Mouse (Mus musculus): ENCODE results near the gene Mad1l1. TPM values are rescaled to one million over a fixed set of nuclear protein-coding genes. Genes with fewer than 3 reads are reported as not detected.
A peak's percentile ranks its signal among the peaks of the same experiment; 100 is the strongest.

Mad1l1 gene
- polyA plus RNA-seq, 1 experiment from 2014 or later: 21.0 TPM

GRCm38 (mm10) chr5:140128414-140128981, 192.9 kb downstream of the Mad1l1 start:
- WGBS (ENCODE audit: insufficient replicate concordance): 78% methylated on average over 9 of the region's 9 CpGs
- Histone ChIP-seq H3K27me3 (no peaks in the 10 kb centered on the region), H3K27ac (replicated peaks) (no peak overlapping the region), H3K9me3 (replicated peaks) (no peaks in the 10 kb centered on the region), H3K36me3 (replicated peaks) (no peaks in the 10 kb centered on the region), H3K9ac (no peak overlapping the region), H3K4me2 (no peak overlapping the region), H3K4me3 (replicated peaks) (no peak overlapping the region), H3K4me1 (replicated peaks) (peaks cover 8% of the 10 kb centered on the region)
- ATAC-seq (ENCODE audit: insufficient read depth): no peak

- H3K4me2 ChIP-seq: no peak overlapping the region
- no peak overlapping the region for H3K27ac ChIP-seq (replicated peaks)
- peaks cover 3% of the 10 kb centered on the region for H3K4me1 ChIP-seq (replicated peaks)
- no peak overlapping the region for H3K9ac ChIP-seq
- H3K27me3 ChIP-seq: no peaks in the 10 kb centered on the region
- H3K9me3 ChIP-seq (replicated peaks): no peaks in the 10 kb centered on the region
- H3K36me3 ChIP-seq (replicated peaks): no peaks in the 10 kb centered on the region
- H3K4me3 ChIP-seq (replicated peaks): no peak overlapping the region
- ATAC-seq (ENCODE audit: insufficient read depth): no peak
- WGBS (ENCODE audit: insufficient replicate concordance): 90% methylated on average over 7 of the region's 7 CpGs
Measured at GRCm38 (mm10) chr5:140127981-140128380, 193.4 kb downstream of the Mad1l1 start.

- no peaks in the 10 kb centered on the region for H3K9me3 ChIP-seq (replicated peaks)
- ATAC-seq (ENCODE audit: insufficient read depth): no peak
- H3K27ac ChIP-seq (replicated peaks): no peak overlapping the region
Measured at GRCm38 (mm10) chr5:140124626-140125025, 196.7 kb downstream of the Mad1l1 start.

GRCm38 (mm10) chr5:140123640-140124366, 197.5 kb downstream of the Mad1l1 start:
- no peak overlapping the region for H3K4me3 ChIP-seq (replicated peaks)
- 59% methylated on average over 4 of the region's 4 CpGs for WGBS (ENCODE audit: insufficient replicate concordance)
- no peaks in the 10 kb centered on the region for H3K27me3 ChIP-seq
- ATAC-seq (ENCODE audit: insufficient read depth): no peak
- H3K27ac ChIP-seq (replicated peaks): no peak overlapping the region
- H3K36me3 ChIP-seq (replicated peaks): no peaks in the 10 kb centered on the region
- H3K4me1 ChIP-seq (replicated peaks): no peaks in the 10 kb centered on the region
- no peak overlapping the region for H3K9ac ChIP-seq
- H3K4me2 ChIP-seq: no peak overlapping the region
- H3K9me3 ChIP-seq (replicated peaks): no peaks in the 10 kb centered on the region

More at GRCm38 (mm10) chr5:140124626-140125025, 196.7 kb downstream of the Mad1l1 start:
- H3K4me2 ChIP-seq: no peak overlapping the region
- WGBS (ENCODE audit: insufficient replicate concordance): 72% methylated on average over 1 of the region's 1 CpGs
- H3K36me3 ChIP-seq (replicated peaks): no peaks in the 10 kb centered on the region
- H3K9ac ChIP-seq: no peak overlapping the region
- no peak overlapping the region for H3K4me3 ChIP-seq (replicated peaks)
- H3K4me1 ChIP-seq (replicated peaks): no peaks in the 10 kb centered on the region
- H3K27me3 ChIP-seq: no peaks in the 10 kb centered on the region

GRCm38 (mm10) chr5:140123194-140123593, 198.2 kb downstream of the Mad1l1 start:
- WGBS (ENCODE audit: insufficient replicate concordance): 71% methylated on average over 5 of the region's 5 CpGs
- Histone ChIP-seq H3K4me3 (replicated peaks) (no peak overlapping the region), H3K36me3 (replicated peaks) (no peaks in the 10 kb centered on the region), H3K4me2 (no peak overlapping the region), H3K27ac (replicated peaks) (no peak overlapping the region), H3K4me1 (replicated peaks) (no peaks in the 10 kb centered on the region), H3K27me3 (no peaks in the 10 kb centered on the region), H3K9me3 (replicated peaks) (no peaks in the 10 kb centered on the region), H3K9ac (no peak overlapping the region)
- ATAC-seq (ENCODE audit: insufficient read depth): no peak

- Histone ChIP-seq H3K9me3 (replicated peaks) (no peaks in the 10 kb centered on the region), H3K27me3 (no peaks in the 10 kb centered on the region), H3K4me2 (no peak overlapping the region), H3K4me1 (replicated peaks) (no peaks in the 10 kb centered on the region), H3K36me3 (replicated peaks) (no peaks in the 10 kb centered on the region), H3K4me3 (replicated peaks) (no peak overlapping the region), H3K27ac (replicated peaks) (no peak overlapping the region), H3K9ac (no peak overlapping the region)
- ATAC-seq (ENCODE audit: insufficient read depth): no peak
- 85% methylated on average over 3 of the region's 3 CpGs for WGBS (ENCODE audit: insufficient replicate concordance)
Measured at GRCm38 (mm10) chr5:140121966-140122365, 199.4 kb downstream of the Mad1l1 start.

- Histone ChIP-seq H3K27ac (replicated peaks) (no peak overlapping the region), H3K9me3 (replicated peaks) (no peaks in the 10 kb centered on the region), H3K4me3 (replicated peaks) (no peak overlapping the region), H3K27me3 (no peaks in the 10 kb centered on the region), H3K4me2 (no peak overlapping the region), H3K9ac (no peak overlapping the region), H3K36me3 (replicated peaks) (peaks cover 8% of the 10 kb centered on the region; the same call in 1 of the 2 replicates), H3K4me1 (replicated peaks) (peaks cover 28% of the 10 kb centered on the region)
- 87% methylated on average over 3 of the region's 3 CpGs for WGBS (ENCODE audit: insufficient replicate concordance)
- no peak for ATAC-seq (ENCODE audit: insufficient read depth)
Measured at GRCm38 (mm10) chr5:140118921-140119320, 202.4 kb downstream of the Mad1l1 start.

GRCm38 (mm10) chr5:140117968-140118367, 203.4 kb downstream of the Mad1l1 start:
- H3K9ac ChIP-seq: no peak overlapping the region
- ATAC-seq (ENCODE audit: insufficient read depth): peak; percentile 75
- H3K27me3 ChIP-seq: no peaks in the 10 kb centered on the region
- H3K27ac ChIP-seq (replicated peaks): peak overlapping the region; percentile 69
- peaks cover 34% of the 10 kb centered on the region for H3K4me1 ChIP-seq (replicated peaks)
- H3K9me3 ChIP-seq (replicated peaks): no peaks in the 10 kb centered on the region
- no peak overlapping the region for H3K4me3 ChIP-seq (replicated peaks)
- peaks cover 8% of the 10 kb centered on the region; the same call in 1 of the 2 replicates for H3K36me3 ChIP-seq (replicated peaks)
- H3K4me2 ChIP-seq: no peak overlapping the region

- Histone ChIP-seq H3K4me2 (no peak overlapping the region), H3K27me3 (no peaks in the 10 kb centered on the region), H3K27ac (replicated peaks) (peak overlapping the region; percentile 62), H3K36me3 (replicated peaks) (peaks cover 12% of the 10 kb centered on the region; the same call in 1 of the 2 replicates), H3K9me3 (replicated peaks) (no peaks in the 10 kb centered on the region), H3K4me3 (replicated peaks) (no peak overlapping the region), H3K9ac (no peak overlapping the region), H3K4me1 (replicated peaks) (peaks cover 46% of the 10 kb centered on the region)
- ATAC-seq (ENCODE audit: insufficient read depth): no peak
- 34% methylated on average over 8 of the region's 8 CpGs for whole genome bisulfite sequencing (ENCODE audit: insufficient replicate concordance)
Measured at GRCm38 (mm10) chr5:140115434-140116271, 205.7 kb downstream of the Mad1l1 start.

GRCm38 (mm10) chr5:140114512-140115060, 206.8 kb downstream of the Mad1l1 start:
- Histone ChIP-seq H3K27ac (replicated peaks) (0 out of 2 replicates have a peak overlapping the region, but pooled peaks have one; percentile 45), H3K27me3 (no peaks in the 10 kb centered on the region), H3K36me3 (replicated peaks) (peaks cover 12% of the 10 kb centered on the region; the same call in 1 of the 2 replicates), H3K4me2 (no peak overlapping the region), H3K9ac (no peak overlapping the region), H3K4me1 (replicated peaks) (peaks cover 55% of the 10 kb centered on the region), H3K9me3 (replicated peaks) (no peaks in the 10 kb centered on the region), H3K4me3 (replicated peaks) (no peak overlapping the region)
- WGBS (ENCODE audit: insufficient replicate concordance): 74% methylated on average over 3 of the region's 3 CpGs
- ATAC-seq (ENCODE audit: insufficient read depth): no peak

- Histone ChIP-seq H3K4me1 (replicated peaks) (peaks cover 55% of the 10 kb centered on the region), H3K4me2 (no peak overlapping the region), H3K27me3 (no peaks in the 10 kb centered on the region), H3K9ac (no peak overlapping the region), H3K36me3 (replicated peaks) (peaks cover 12% of the 10 kb centered on the region; the same call in 1 of the 2 replicates), H3K27ac (replicated peaks) (peak overlapping the region; percentile 58), H3K9me3 (replicated peaks) (no peaks in the 10 kb centered on the region), H3K4me3 (replicated peaks) (no peak overlapping the region)
- 58% methylated on average over 2 of the region's 2 CpGs for WGBS (ENCODE audit: insufficient replicate concordance)
- peak; percentile 62 for ATAC-seq (ENCODE audit: insufficient read depth)
Measured at GRCm38 (mm10) chr5:140113281-140113680, 208.1 kb downstream of the Mad1l1 start.
